Mouse (Mus musculus): ENCODE data around the gene Svep1.

Svep1 gene

GRCm38 (mm10) chr4:58206115-58206945 is at the start of gene Svep1:
Gene Svep1, minus strand, starts transcription at chr4:58206859.
- DNase-seq (ENCODE audit: low read depth, low spot score): no peak
- no peaks in the 10 kb centered on the region for H3K36me3 ChIP-seq (ENCODE audit: control insufficient read depth, insufficient read depth, low read length, poor library complexity, severe bottlenecking)

GRCm38 (mm10) chr4:58253410-58253809 is 46.8 kb upstream of the Svep1 start:
- DNase-seq (ENCODE audit: low read depth, low spot score): peak; percentile 44
- H3K27me3 ChIP-seq (ENCODE audit: control insufficient read depth, insufficient read depth, low read length, poor library complexity, severe bottlenecking): no peaks in the 10 kb centered on the region
- no peaks in the 10 kb centered on the region for H3K36me3 ChIP-seq (ENCODE audit: control insufficient read depth, insufficient read depth, low read length, poor library complexity, severe bottlenecking)

More at GRCm38 (mm10) chr4:58206115-58206945, at the start of gene Svep1:
- H3K27me3 ChIP-seq (ENCODE audit: control insufficient read depth, insufficient read depth, low read length, poor library complexity, severe bottlenecking): no peaks in the 10 kb centered on the region

GRCm38 (mm10) chr4:58252381-58252780 is 45.7 kb upstream of the Svep1 start:
- H3K36me3 ChIP-seq (ENCODE audit: control insufficient read depth, insufficient read depth, low read length, poor library complexity, severe bottlenecking): no peaks in the 10 kb centered on the region
- DNase-seq (ENCODE audit: low read depth, low spot score): no peak
- H3K27me3 ChIP-seq (ENCODE audit: control insufficient read depth, insufficient read depth, low read length, poor library complexity, severe bottlenecking): no peaks in the 10 kb centered on the region

- DNase-seq (ENCODE audit: low read depth, low spot score): no peak
- Histone ChIP-seq H3K27me3 (ENCODE audit: control insufficient read depth, insufficient read depth, low read length, poor library complexity, severe bottlenecking) (no peaks in the 10 kb centered on the region), H3K36me3 (ENCODE audit: control insufficient read depth, insufficient read depth, low read length, poor library complexity, severe bottlenecking) (no peaks in the 10 kb centered on the region)
These were observed 38.9 kb upstream of the Svep1 start for GRCm38 (mm10) chr4:58245544-58245943.

- DNase-seq (ENCODE audit: low read depth, low spot score): no peak
- Histone ChIP-seq H3K27me3 (ENCODE audit: control insufficient read depth, insufficient read depth, low read length, poor library complexity, severe bottlenecking) (no peaks in the 10 kb centered on the region), H3K36me3 (ENCODE audit: control insufficient read depth, insufficient read depth, low read length, poor library complexity, severe bottlenecking) (no peaks in the 10 kb centered on the region)
These were observed 33.8 kb upstream of the Svep1 start for GRCm38 (mm10) chr4:58240416-58240815.

GRCm38 (mm10) chr4:58235828-58236227 is 29.2 kb upstream of the Svep1 start:
- Histone ChIP-seq H3K36me3 (ENCODE audit: control insufficient read depth, insufficient read depth, low read length, poor library complexity, severe bottlenecking) (no peaks in the 10 kb centered on the region), H3K27me3 (ENCODE audit: control insufficient read depth, insufficient read depth, low read length, poor library complexity, severe bottlenecking) (no peaks in the 10 kb centered on the region)
- no peak for DNase-seq (ENCODE audit: low read depth, low spot score)

GRCm38 (mm10) chr4:58223499-58223898 is 16.8 kb upstream of the Svep1 start:
- DNase-seq (ENCODE audit: low read depth, low spot score): no peak
- Histone ChIP-seq H3K36me3 (ENCODE audit: control insufficient read depth, insufficient read depth, low read length, poor library complexity, severe bottlenecking) (no peaks in the 10 kb centered on the region), H3K27me3 (ENCODE audit: control insufficient read depth, insufficient read depth, low read length, poor library complexity, severe bottlenecking) (no peaks in the 10 kb centered on the region)

- H3K27me3 ChIP-seq (ENCODE audit: control insufficient read depth, insufficient read depth, low read length, poor library complexity, severe bottlenecking): no peaks in the 10 kb centered on the region
- DNase-seq (ENCODE audit: low read depth, low spot score): no peak
- H3K36me3 ChIP-seq (ENCODE audit: control insufficient read depth, insufficient read depth, low read length, poor library complexity, severe bottlenecking): no peaks in the 10 kb centered on the region
These were observed 4.7 kb upstream of the Svep1 start for GRCm38 (mm10) chr4:58211374-58211773.

- no peaks in the 10 kb centered on the region for H3K36me3 ChIP-seq (ENCODE audit: control insufficient read depth, insufficient read depth, low read length, poor library complexity, severe bottlenecking)
- no peaks in the 10 kb centered on the region for H3K27me3 ChIP-seq (ENCODE audit: control insufficient read depth, insufficient read depth, low read length, poor library complexity, severe bottlenecking)
- no peak for DNase-seq (ENCODE audit: low read depth, low spot score)
These were observed 4.0 kb upstream of the Svep1 start for GRCm38 (mm10) chr4:58210557-58211090.

GRCm38 (mm10) chr4:58205750-58206114 is 927 bp downstream of the Svep1 start:
- no peaks in the 10 kb centered on the region for H3K36me3 ChIP-seq (ENCODE audit: control insufficient read depth, insufficient read depth, low read length, poor library complexity, severe bottlenecking)
- DNase-seq (ENCODE audit: low read depth, low spot score): no peak
- no peaks in the 10 kb centered on the region for H3K27me3 ChIP-seq (ENCODE audit: control insufficient read depth, insufficient read depth, low read length, poor library complexity, severe bottlenecking)

- Histone ChIP-seq H3K36me3 (ENCODE audit: control insufficient read depth, insufficient read depth, low read length, poor library complexity, severe bottlenecking) (no peaks in the 10 kb centered on the region), H3K27me3 (ENCODE audit: control insufficient read depth, insufficient read depth, low read length, poor library complexity, severe bottlenecking) (no peaks in the 10 kb centered on the region)
- no peak for DNase-seq (ENCODE audit: low read depth, low spot score)
These were observed 5.0 kb downstream of the Svep1 start for GRCm38 (mm10) chr4:58201703-58202102.

GRCm38 (mm10) chr4:58200826-58201225 is 5.8 kb downstream of the Svep1 start:
- Histone ChIP-seq H3K36me3 (ENCODE audit: control insufficient read depth, insufficient read depth, low read length, poor library complexity, severe bottlenecking) (no peaks in the 10 kb centered on the region), H3K27me3 (ENCODE audit: control insufficient read depth, insufficient read depth, low read length, poor library complexity, severe bottlenecking) (no peaks in the 10 kb centered on the region)
- DNase-seq (ENCODE audit: low read depth, low spot score): no peak

- H3K27me3 ChIP-seq (ENCODE audit: control insufficient read depth, insufficient read depth, low read length, poor library complexity, severe bottlenecking): no peaks in the 10 kb centered on the region
- no peaks in the 10 kb centered on the region for H3K36me3 ChIP-seq (ENCODE audit: control insufficient read depth, insufficient read depth, low read length, poor library complexity, severe bottlenecking)
- DNase-seq (ENCODE audit: low read depth, low spot score): no peak
These were observed 9.4 kb downstream of the Svep1 start for GRCm38 (mm10) chr4:58197230-58197629.

GRCm38 (mm10) chr4:58196795-58197194 is 9.9 kb downstream of the Svep1 start:
- DNase-seq (ENCODE audit: low read depth, low spot score): no peak
- no peaks in the 10 kb centered on the region for H3K27me3 ChIP-seq (ENCODE audit: control insufficient read depth, insufficient read depth, low read length, poor library complexity, severe bottlenecking)
- H3K36me3 ChIP-seq (ENCODE audit: control insufficient read depth, insufficient read depth, low read length, poor library complexity, severe bottlenecking): no peaks in the 10 kb centered on the region

GRCm38 (mm10) chr4:58195936-58196335 is 10.7 kb downstream of the Svep1 start:
- no peaks in the 10 kb centered on the region for H3K27me3 ChIP-seq (ENCODE audit: control insufficient read depth, insufficient read depth, low read length, poor library complexity, severe bottlenecking)
- DNase-seq (ENCODE audit: low read depth, low spot score): no peak
- no peaks in the 10 kb centered on the region for H3K36me3 ChIP-seq (ENCODE audit: control insufficient read depth, insufficient read depth, low read length, poor library complexity, severe bottlenecking)

All from splenic B cell, adult 2 months (primary cell).